Mouse (Mus musculus) liver, adult 2 months (tissue): ENCODE measurements around the gene Plxnd1. TPM values are rescaled to one million over a fixed set of nuclear protein-coding genes. Genes with fewer than 3 reads are reported as not detected.

ENCODE experiments used
- DNase-seq: peaks from one replicate; pipeline ENCODE4 v3.0.0-alpha.2; 2011; ENCODE audit warnings: low read depth, low spot score; ENCODE audit errors: extremely low read depth
- H3K27ac ChIP-seq: fragments of 200-500 bp; replicated peaks from 2 replicates; pipeline ENCODE4 v1.5.1; 2012; ENCODE audit warnings: low read depth, mild to moderate bottlenecking, control low read depth, inconsistent platforms, low read length; ENCODE audit not compliant: insufficient read depth
- H3K27me3 ChIP-seq: fragments of 200-500 bp; 2 replicates; pipeline ENCODE4 v1.6.1; 2012; ENCODE audit warnings: mild to moderate bottlenecking, moderate library complexity, low read length, inconsistent platforms; ENCODE audit not compliant: control insufficient read depth, insufficient read depth
- H3K36me3 ChIP-seq: fragments of 200-500 bp; 2 replicates; pipeline ENCODE4 v1.6.1; 2012; ENCODE audit warnings: low read length, inconsistent platforms; ENCODE audit not compliant: control insufficient read depth, insufficient read depth
- H3K4me1 ChIP-seq: fragments of 200-500 bp; 2 replicates; pipeline ENCODE4 v1.6.1; 2011; ENCODE audit warnings: low read length; ENCODE audit not compliant: control insufficient read depth, insufficient read depth
- H3K4me3 ChIP-seq: fragments of 200-500 bp; 2 replicates; pipeline ENCODE4 v1.5.1; 2011; ENCODE audit warnings: low read depth, mild to moderate bottlenecking, control low read depth, low read length, moderate library complexity; ENCODE audit not compliant: insufficient read depth
- H3K79me2 ChIP-seq: fragments of 200-500 bp; 2 replicates; pipeline ENCODE4 v1.6.1; 2012; ENCODE audit warnings: inconsistent platforms, mild to moderate bottlenecking, low read length, moderate library complexity; ENCODE audit not compliant: control insufficient read depth, insufficient read depth
- H3K9ac ChIP-seq: fragments of 200-500 bp; 2 replicates; pipeline ENCODE4 v1.6.1; 2012; ENCODE audit warnings: low read depth, mild to moderate bottlenecking, control low read depth, inconsistent platforms, low read length
- CTCF ChIP-seq: fragments of 200-500 bp; IDR thresholded peaks from 2 replicates; pipeline ENCODE4 v1.5.1; 2011; ENCODE audit warnings: low read depth, low read length, control low read depth
- POLR2A ChIP-seq: fragments of 200-500 bp; IDR thresholded peaks from 2 replicates; pipeline ENCODE4 v1.6.1; 2011; ENCODE audit warnings: low read length, control low read depth; ENCODE audit not compliant: insufficient read depth; ENCODE audit errors: extremely low read depth
- WGBS: fragments of 180-500 bp; shearing (Covaris S2); methylation state at CpG from one replicate; pipeline ENCODE4 v1.1.7; 2018; 5-methylcytosine and 5-hydroxymethylcytosine counted together
- polyA plus RNA-seq: library from polyadenylated mRNA; depleted of rRNA; stranded (reverse); fragments of >200 nt; gene quantifications from 2 replicates; pipeline ENCODE4 v1.2.3, GENCODE M21; 2012
- total RNA-seq: library from RNA; depleted of rRNA; stranded (reverse); fragments of >200 nt; gene quantifications from 2 replicates; pipeline ENCODE4 v1.2.3, GENCODE M21; 2014

Gene Plxnd1
- total and polyA plus RNA-seq, 2 experiments: 12.4 to 18.4 TPM

- TF ChIP-seq CTCF (no peak), POLR2A (no peak)
- H3K27me3 ChIP-seq: peaks cover 9% of the 10 kb centered on the region; the same call in 1 of the 2 replicates
- peak overlapping the region; percentile 81 for H3K9ac ChIP-seq
- H3K4me3 ChIP-seq: peak overlapping the region; percentile 79
- H3K27ac ChIP-seq: peak overlapping the region; percentile 37
- peaks cover 10% of the 10 kb centered on the region; the same call in 1 of the 2 replicates for H3K79me2 ChIP-seq
- 37% methylated on average over 6 of the region's 6 CpGs for WGBS
- DNase-seq: no peak
- no peaks in the 10 kb centered on the region for H3K36me3 ChIP-seq
- peaks cover 2% of the 10 kb centered on the region; the same call in 1 of the 2 replicates for H3K4me1 ChIP-seq
These were observed 1.8 kb downstream of the Plxnd1 start for GRCm38 (mm10) chr6:115992981-115993380.

GRCm38 (mm10) chr6:115991881-115992620, 2.8 kb downstream of the Plxnd1 start:
- peaks cover 9% of the 10 kb centered on the region; the same call in 1 of the 2 replicates for H3K27me3 ChIP-seq
- 51% methylated on average over 10 of the region's 10 CpGs for WGBS
- H3K36me3 ChIP-seq: no peaks in the 10 kb centered on the region
- peaks cover 2% of the 10 kb centered on the region; the same call in 1 of the 2 replicates for H3K4me1 ChIP-seq
- peaks cover 10% of the 10 kb centered on the region; the same call in 1 of the 2 replicates for H3K79me2 ChIP-seq
- H3K9ac ChIP-seq: peak overlapping the region; percentile 47
- H3K27ac ChIP-seq: peak overlapping the region; percentile 37
- DNase-seq: no peak
- peak overlapping the region; percentile 57 for H3K4me3 ChIP-seq
- TF ChIP-seq POLR2A: no peak
- TF ChIP-seq CTCF: no peak

GRCm38 (mm10) chr6:115991108-115991880, 3.5 kb downstream of the Plxnd1 start:
- H3K27me3 ChIP-seq: peaks cover 9% of the 10 kb centered on the region; the same call in 1 of the 2 replicates
- H3K4me3 ChIP-seq: peak overlapping the region; percentile 57
- peaks cover 10% of the 10 kb centered on the region; the same call in 1 of the 2 replicates for H3K79me2 ChIP-seq
- TF ChIP-seq CTCF: no peak
- no peak for TF ChIP-seq POLR2A
- 48% methylated on average over 13 of the region's 13 CpGs for WGBS
- H3K4me1 ChIP-seq: no peaks in the 10 kb centered on the region; the same call in 1 of the 2 replicates
- H3K27ac ChIP-seq: peak overlapping the region; percentile 37
- H3K9ac ChIP-seq: peak overlapping the region; percentile 47
- H3K36me3 ChIP-seq: no peaks in the 10 kb centered on the region
- DNase-seq: no peak

- DNase-seq: no peak
- Histone ChIP-seq H3K27ac (0 out of 2 replicates have a peak overlapping the region, but pooled peaks have one; percentile 12), H3K9ac (peak overlapping the region; percentile 56), H3K4me1 (no peaks in the 10 kb centered on the region; the same call in 1 of the 2 replicates), H3K36me3 (no peaks in the 10 kb centered on the region), H3K4me3 (peak overlapping the region; percentile 57), H3K27me3 (peaks cover 9% of the 10 kb centered on the region; the same call in 1 of the 2 replicates), H3K79me2 (peaks cover 10% of the 10 kb centered on the region; the same call in 1 of the 2 replicates)
- TF ChIP-seq POLR2A (no peak), CTCF (no peak)
- WGBS: 79% methylated on average over 9 of the region's 9 CpGs
These were observed 4.3 kb downstream of the Plxnd1 start for GRCm38 (mm10) chr6:115990479-115990878.

GRCm38 (mm10) chr6:115990056-115990455, 4.7 kb downstream of the Plxnd1 start:
- H3K4me1 ChIP-seq: no peaks in the 10 kb centered on the region; the same call in 1 of the 2 replicates
- H3K27ac ChIP-seq: no peak overlapping the region
- H3K79me2 ChIP-seq: peaks cover 10% of the 10 kb centered on the region; the same call in 1 of the 2 replicates
- 82% methylated on average over 3 of the region's 3 CpGs for WGBS
- H3K9ac ChIP-seq: peak overlapping the region; percentile 6; the same call in 1 of the 2 replicates
- peaks cover 9% of the 10 kb centered on the region; the same call in 1 of the 2 replicates for H3K27me3 ChIP-seq
- no peak overlapping the region; the same call in 1 of the 2 replicates for H3K4me3 ChIP-seq
- no peaks in the 10 kb centered on the region for H3K36me3 ChIP-seq
- no peak for TF ChIP-seq CTCF
- TF ChIP-seq POLR2A: no peak
- DNase-seq: no peak
